27 mouse cellular contexts compared by ENCODE assay signal in the genomic region with DNA sequence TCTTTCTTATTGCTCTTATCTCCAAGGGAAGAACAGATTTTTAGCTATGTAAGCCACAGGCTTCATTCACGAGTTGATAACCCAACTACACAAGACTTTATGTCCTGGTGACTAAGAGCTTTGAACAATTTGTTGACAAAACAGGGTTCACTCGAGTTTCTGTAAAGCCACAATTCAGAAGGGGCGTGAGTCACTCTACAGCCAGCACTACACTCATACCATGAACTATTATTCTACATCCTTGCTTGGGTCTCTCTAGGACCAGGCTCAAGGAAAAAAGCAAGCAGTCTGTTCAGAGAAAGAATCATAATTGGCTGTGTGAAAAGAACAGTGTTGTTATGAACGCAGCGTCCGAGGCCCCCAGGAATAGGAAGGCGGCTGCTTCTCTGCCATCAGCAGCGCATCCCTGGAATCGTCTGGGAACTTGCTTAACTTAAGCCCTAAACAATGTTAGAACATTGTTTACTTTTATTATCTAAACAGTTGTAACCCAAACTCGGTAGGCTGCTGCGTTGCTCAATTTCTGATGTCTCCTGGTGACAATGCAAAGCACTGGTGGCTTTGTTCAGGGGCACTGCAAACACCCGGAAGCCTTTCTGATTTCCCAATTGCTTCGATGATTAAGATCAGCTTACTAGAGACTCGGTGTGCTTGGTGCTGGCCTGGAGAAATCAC. TPM values are rescaled to one million over a fixed set of nuclear protein-coding genes. Genes with fewer than 3 reads are reported as not detected.
A peak's percentile ranks its signal among the peaks of the same experiment; 100 is the strongest.
DNase-seq lines count a peak whose midpoint lies in the region; ATAC-seq and TF ChIP-seq lines count a peak whose summit lies in the region.
"Had no signal": no experiment of that assay in that cellular context is flagged by ENCODE, and none has a peak within 500 bp of the region (broad histone marks: within the 10 kb centered on the region; RNA-seq: fewer than 3 reads in every experiment).

No protein-coding gene starts in this region.

- ATAC-seq in lung, embryonic 15.5 days (ENCODE audit: borderline replicate concordance, extremely low read depth, low FRiP score, low TSS enrichment), result peak; percentile 35; the same call in 1 of the 2 replicates
- ATAC-seq in granulocyte monocyte progenitor cell, adult 5-6 weeks (replicated peaks; ENCODE audit: poor library complexity, severe bottlenecking), result peak; percentile 75
- ATAC-seq in stomach, embryonic 15.5 days (ENCODE audit: insufficient read depth, low FRiP score, low read depth), result no peak
- no peak for ATAC-seq in kidney, embryonic 14.5 days (ENCODE audit: low FRiP score, low TSS enrichment)
- ATAC-seq: activated CD4-positive, CD25-positive, alpha-beta regulatory T cell, adult 4 months; CD4-positive, CD25-positive, alpha-beta regulatory T cell, adult 4 months; forebrain, embryonic 15.5 days had no signal

- H3K9ac ChIP-seq in lung, embryonic 15.5 days, result no peak overlapping the region
- H3K9ac ChIP-seq in stomach, embryonic 15.5 days, result no peak overlapping the region
- no peak overlapping the region for H3K9ac ChIP-seq in kidney, embryonic 14.5 days (ENCODE audit: low read depth, low read length)
- H3K9ac ChIP-seq: embryonic facial prominence, embryonic 13.5 days; forebrain, embryonic 15.5 days; hindbrain, embryonic 13.5 days; limb, embryonic 15.5 days; neural tube, embryonic 13.5 days had no signal

- H3K4me2 ChIP-seq in lung, embryonic 15.5 days, result peak overlapping the region; percentile 35; the same call in 1 of the 2 replicates
- peak overlapping the region; percentile 29 for H3K4me2 ChIP-seq in stomach, embryonic 15.5 days
- H3K4me2 ChIP-seq in kidney, embryonic 14.5 days (replicated peaks; ENCODE audit: low read depth, low read length), result no peak overlapping the region
- H3K4me2 ChIP-seq: embryonic facial prominence, embryonic 13.5 days; forebrain, embryonic 15.5 days; hindbrain, embryonic 13.5 days; limb, embryonic 15.5 days; neural tube, embryonic 13.5 days had no signal

- no peaks in the 10 kb centered on the region for H3K27me3 ChIP-seq in lung, embryonic 15.5 days
- no peaks in the 10 kb centered on the region for H3K27me3 ChIP-seq in stomach, embryonic 15.5 days (replicated peaks)
- no peaks in the 10 kb centered on the region for H3K27me3 ChIP-seq in kidney, embryonic 14.5 days (ENCODE audit: control insufficient read depth, insufficient read depth, low read length)
- H3K27me3 ChIP-seq: embryonic facial prominence, embryonic 13.5 days; forebrain, embryonic 15.5 days; hindbrain, embryonic 13.5 days; limb, embryonic 15.5 days; neural tube, embryonic 13.5 days had no signal

- DNase-seq in lung, adult 2 months, result no peak
- peak; percentile 40 for DNase-seq in 3T3-L1 (ENCODE audit: low read depth, low spot score)
- DNase-seq in urinary bladder, postnatal 25 days (ENCODE audit: low spot score), result no peak
- DNase-seq: adrenal gland, postnatal 10 days; cerebellum, postnatal 10 days; gastrocnemius, postnatal 25 days; heart, postnatal 14 days; kidney, adult 11 months; right cerebral cortex, adult 18-20 months; thymus, adult 18-20 months; thymus, postnatal 4 days had no signal

- TF ChIP-seq CTCF in lung, adult 2 months (IDR thresholded peaks at IDR 0.05; ENCODE audit: insufficient read depth, low read length), result no peak

- no peak overlapping the region for H3K27ac ChIP-seq in lung, embryonic 15.5 days
- H3K27ac ChIP-seq in stomach, embryonic 15.5 days, result no peak overlapping the region
- H3K27ac ChIP-seq in kidney, embryonic 14.5 days (ENCODE audit: low read depth, low read length), result no peak overlapping the region
- H3K27ac ChIP-seq: embryonic facial prominence, embryonic 13.5 days; forebrain, embryonic 15.5 days; hindbrain, embryonic 13.5 days; kidney, postnatal 0 days; limb, embryonic 15.5 days; neural tube, embryonic 13.5 days had no signal

- H3K36me3 ChIP-seq in lung, embryonic 15.5 days, result no peaks in the 10 kb centered on the region
- no peaks in the 10 kb centered on the region for H3K36me3 ChIP-seq in stomach, embryonic 15.5 days
- no peaks in the 10 kb centered on the region for H3K36me3 ChIP-seq in kidney, embryonic 14.5 days (ENCODE audit: control insufficient read depth, insufficient read depth, low read length)
- H3K36me3 ChIP-seq: embryonic facial prominence, embryonic 13.5 days; forebrain, embryonic 15.5 days; hindbrain, embryonic 13.5 days; limb, embryonic 15.5 days; neural tube, embryonic 13.5 days had no signal

- no peak for TF ChIP-seq POLR2A in lung, adult 2 months (IDR thresholded peaks at IDR 0.05; ENCODE audit: borderline replicate concordance, extremely low read depth, low read depth, low read length)

- H3K9me3 ChIP-seq in lung, embryonic 15.5 days, result no peaks in the 10 kb centered on the region
- no peaks in the 10 kb centered on the region for H3K9me3 ChIP-seq in stomach, embryonic 15.5 days
- H3K9me3 ChIP-seq in kidney, embryonic 14.5 days (ENCODE audit: control insufficient read depth, low read length), result no peaks in the 10 kb centered on the region
- H3K9me3 ChIP-seq: embryonic facial prominence, embryonic 13.5 days; forebrain, embryonic 15.5 days; hindbrain, embryonic 13.5 days; limb, embryonic 15.5 days; neural tube, embryonic 13.5 days had no signal

- H3K4me3 ChIP-seq in lung, embryonic 15.5 days, result no peak overlapping the region
- no peak overlapping the region for H3K4me3 ChIP-seq in lung, adult 2 months (replicated peaks; ENCODE audit: extremely low read depth, low read depth, low read length)
- H3K4me3 ChIP-seq in stomach, embryonic 15.5 days (replicated peaks), result no peak overlapping the region; the same call in 1 of the 2 replicates
- no peak overlapping the region for H3K4me3 ChIP-seq in kidney, embryonic 14.5 days (ENCODE audit: low read length)
- H3K4me3 ChIP-seq: embryonic facial prominence, embryonic 13.5 days; forebrain, embryonic 15.5 days; hindbrain, embryonic 13.5 days; limb, embryonic 15.5 days; neural tube, embryonic 13.5 days had no signal

- 0 out of 2 replicates have a peak, but pooled peaks cover 5% of the 10 kb centered on the region for H3K4me1 ChIP-seq in lung, embryonic 15.5 days
- H3K4me1 ChIP-seq in lung, adult 2 months (ENCODE audit: control insufficient read depth, insufficient read depth, low read length), result no peaks in the 10 kb centered on the region
- 0 out of 2 replicates have a peak, but pooled peaks cover 2% of the 10 kb centered on the region for H3K4me1 ChIP-seq in stomach, embryonic 15.5 days
- H3K4me1 ChIP-seq in kidney, embryonic 14.5 days (ENCODE audit: control insufficient read depth, insufficient read depth, low read length), result no peaks in the 10 kb centered on the region
- H3K4me1 ChIP-seq: embryonic facial prominence, embryonic 13.5 days; forebrain, embryonic 15.5 days; hindbrain, embryonic 13.5 days; limb, embryonic 15.5 days had no signal

- 20% methylated on average over 14 of the region's 14 CpGs for WGBS in lung, embryonic 15.5 days
- WGBS in lung, adult 2 months, result 29% methylated on average over 14 of the region's 14 CpGs
- WGBS in stomach, embryonic 15.5 days, result 31% methylated on average over 14 of the region's 14 CpGs
- WGBS in kidney, embryonic 14.5 days, result 80% methylated on average over 14 of the region's 14 CpGs

RNA-seq across cellular contexts. Expression of a gene that starts 9.5 kb away (rescaled TPM):
- polyA plus RNA-seq in lung, embryonic 15.5 days (2015; fragmentation: Nextera tagmentation; extraction: Ambion mirVana), result 0.05 and 0.08 TPM in 2 replicates
- polyA plus RNA-seq in lung, adult 2 months (2012; rRNA removed), result not detected in 2 replicates
- total RNA-seq in granulocyte monocyte progenitor cell, adult 5-6 weeks (2014; fragmentation: Nextera tagmentation), result not detected in 2 replicates
- not detected in 2 replicates for total RNA-seq in granulocyte monocyte progenitor cell, adult 5-6 weeks (2017)
- polyA plus RNA-seq in stomach, embryonic 15.5 days (2015; fragmentation: Nextera tagmentation; extraction: Ambion mirVana), result 0.06 TPM in 2 replicates
- polyA plus RNA-seq in kidney, embryonic 14.5 days (2014; fragmentation: Nextera tagmentation; extraction: Ambion mirVana), result not detected in 2 replicates
- total RNA-seq: adrenal gland, postnatal 10 days; gastrocnemius, postnatal 25 days; heart, postnatal 14 days; layer of hippocampus, adult 18-20 months; left cerebral cortex, postnatal 36 days had no signal
- polyA plus RNA-seq: activated CD4-positive, CD25-positive, alpha-beta regulatory T cell, adult 4 months; CD4-positive, CD25-positive, alpha-beta regulatory T cell, adult 4 months; embryonic facial prominence, embryonic 13.5 days; forebrain, embryonic 15.5 days; hindbrain, embryonic 13.5 days; kidney, postnatal 0 days; limb, embryonic 15.5 days; liver, embryonic 16.5 days; neural tube, embryonic 13.5 days; small intestine, adult 2 months had no signal

Comparison
In these comparisons a context has a peak if more than half of its experiments do, and no peak if none do; other contexts are left out.
1. ATAC-seq: peak in lung, embryonic 15.5 days (single experiment) and granulocyte monocyte progenitor cell, adult 5-6 weeks (single experiment); none in stomach, embryonic 15.5 days (single experiment) and kidney, embryonic 14.5 days (single experiment).